Mouse (Mus musculus) adrenal gland, postnatal 36 days (tissue): ENCODE data around the gene Gm49388. TPM values are rescaled to one million over a fixed set of nuclear protein-coding genes. Genes with fewer than 3 reads are reported as not detected.

Experiments used
- DNase-seq, 2 experiments: peaks; one replicate each; pipeline ENCODE4 v3.0.0; 2021; ENCODE audit warnings: mixed read lengths in 1 of 2
- total RNA-seq, 2 experiments: library from RNA; stranded (reverse); gene quantifications; 2 replicates each; pipeline ENCODE4 v1.2.3; 2021

Gene Gm49388
- total RNA-seq, 2 experiments from 2014 or later, result 4.1 to 6.6 TPM

GRCm38 (mm10) chr7:127841340-127842000, 56.1 kb downstream of the Gm49388 start:
- peak; percentile 96 to 97 for DNase-seq

GRCm38 (mm10) chr7:127842001-127842718, 56.8 kb downstream of the Gm49388 start:
- peak; percentile 86 to 89 for DNase-seq

- no peak for DNase-seq
Measured at GRCm38 (mm10) chr7:127849973-127850875, 64.8 kb downstream of the Gm49388 start.

GRCm38 (mm10) chr7:127850906-127851305, 65.5 kb downstream of the Gm49388 start:
- DNase-seq, result peak in 1 of 2 experiments; percentile 21

Other genes starting within 250 kb of the Gm49388 start
- gene Tmem265, start 224.2 kb upstream of the Gm49388 start, total RNA-seq, result not detected
- 10 to 100 TPM; 35.4 to 43.1 TPM for gene Phkg2, start 212.3 kb upstream of the Gm49388 start, total RNA-seq
- 1 to 10 TPM; 7.0 to 7.8 TPM for gene Ccdc189, start 197.0 kb upstream of the Gm49388 start, total RNA-seq
- gene Rnf40, start 196.8 kb upstream of the Gm49388 start, total RNA-seq, result 10 to 100 TPM; 55.8 to 60.8 TPM
- 10 to 100 TPM; 19.7 to 20.6 TPM for gene Zfp629, start 169.8 kb upstream of the Gm49388 start, total RNA-seq
- 100 to 1,000 TPM in 1 of 2 experiments, 10 to 100 TPM in 1; 63.6 to 103 TPM for gene Bcl7c, start 76.7 kb upstream of the Gm49388 start, total RNA-seq
- 1 to 10 TPM; 3.2 to 4.2 TPM for gene Ctf1, start 72.9 kb upstream of the Gm49388 start, total RNA-seq
- not detected for gene Ctf2, start 53.4 kb upstream of the Gm49388 start, total RNA-seq
- gene Fbxl19, start 41.1 kb upstream of the Gm49388 start, total RNA-seq, result 10 to 100 TPM; 13.1 to 13.7 TPM
- 10 to 100 TPM; 27.7 to 36.3 TPM for gene Orai3, start 15.8 kb upstream of the Gm49388 start, total RNA-seq
- gene Setd1a, start 8.9 kb upstream of the Gm49388 start, total RNA-seq, result 10 to 100 TPM; 36.0 TPM
- gene Hsd3b7, start 15.0 kb downstream of the Gm49388 start, total RNA-seq, result 10 to 100 TPM; 30.0 to 53.3 TPM
- gene Stx4a, start 38.7 kb downstream of the Gm49388 start, total RNA-seq, result 100 to 1,000 TPM in 1 of 2 experiments, 10 to 100 TPM in 1; 92.5 to 108 TPM
- gene Stx1b, start 38.9 kb downstream of the Gm49388 start, total RNA-seq, result 1 to 10 TPM; 4.4 to 4.5 TPM
- gene Zfp646, start 90.6 kb downstream of the Gm49388 start, total RNA-seq, result 10 to 100 TPM; 30.0 to 31.2 TPM
- gene Zfp668, start 91.2 kb downstream of the Gm49388 start, total RNA-seq, result 1 to 10 TPM; 6.3 to 7.7 TPM
- 1 to 10 TPM in 1 of 2 experiments, under 1 TPM in 1; 0.49 to 1.7 TPM for gene Prss53, start 105.4 kb downstream of the Gm49388 start, total RNA-seq
- not detected for gene Gm21974, start 109.8 kb downstream of the Gm49388 start, total RNA-seq
- gene Vkorc1, start 110.0 kb downstream of the Gm49388 start, total RNA-seq, result 10 to 100 TPM; 61.5 to 65.8 TPM
- 100 to 1,000 TPM; 101 to 115 TPM for gene Bckdk, start 118.5 kb downstream of the Gm49388 start, total RNA-seq
- gene Kat8, start 126.9 kb downstream of the Gm49388 start, total RNA-seq, result 10 to 100 TPM; 25.9 to 27.9 TPM
- not detected for gene Prss8, start 144.5 kb downstream of the Gm49388 start, total RNA-seq
- 10 to 100 TPM in 1 of 2 experiments, 1 to 10 TPM in 1; 6.7 to 10.7 TPM for gene Prss36, start 161.1 kb downstream of the Gm49388 start, total RNA-seq
- gene Fus, start 181.8 kb downstream of the Gm49388 start, total RNA-seq, result 100 to 1,000 TPM; 170 to 229 TPM
- gene Pycard, start 208.3 kb downstream of the Gm49388 start, total RNA-seq, result 1 to 10 TPM; 3.6 to 5.4 TPM
- under 1 TPM in 1 of 2 experiments, not detected in 1; 0.20 TPM for gene Trim72, start 218.3 kb downstream of the Gm49388 start, total RNA-seq